Mouse (Mus musculus) embryonic fibroblast, embryonic 13.5 days (primary cell): ENCODE results near the gene Sdk1.

Source experiments
- CTCF ChIP-seq: IDR thresholded peaks from 2 replicates; pipeline ENCODE4 v1.5.1; 2011; ENCODE audit warnings: mild to moderate bottlenecking, control low read depth, low read length, moderate library complexity, borderline replicate concordance; ENCODE audit not compliant: insufficient read depth
- POLR2A ChIP-seq: IDR thresholded peaks from 2 replicates; pipeline ENCODE4 v1.6.1; 2011; ENCODE audit warnings: low read depth, mild to moderate bottlenecking, control low read depth, low read length, moderate library complexity

DNA sequence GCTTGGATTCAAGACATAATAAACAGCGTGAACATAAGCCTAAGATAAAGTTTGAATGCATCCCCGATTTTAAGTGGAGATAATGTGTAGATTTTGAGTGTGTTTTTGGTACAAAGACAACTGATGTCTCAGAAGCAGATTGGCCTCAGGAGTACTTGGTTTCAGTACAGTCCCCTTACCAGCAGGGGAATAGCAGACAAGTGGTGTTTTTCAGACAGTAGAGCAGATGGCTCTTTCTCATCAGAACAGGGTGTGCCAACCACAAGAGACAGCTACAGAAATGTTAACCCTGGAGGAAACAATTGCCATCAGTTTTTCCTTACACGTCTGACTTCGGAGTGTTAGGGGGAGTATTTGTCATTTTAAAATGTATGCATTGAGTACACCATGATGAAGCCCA lies 83.6 kb downstream of the Sdk1 start:
- no peak for TF ChIP-seq POLR2A
- no peak for TF ChIP-seq CTCF
